Mouse (Mus musculus) ZHBTc4 (cell line): ENCODE results near the gene Efnb3.

Experiments used
- DNase-seq: peaks from one replicate; pipeline ENCODE4 v3.0.0-alpha.2; 2011; ENCODE audit warnings: low read depth, low spot score

Efnb3 gene

GRCm38 (mm10) chr11:69559851-69560765 lies at the start of gene Efnb3:
Gene Efnb3 (minus strand): TSS chr11:69560205.
- peak; percentile 67 for DNase-seq

GRCm38 (mm10) chr11:69609416-69609815 lies 49.4 kb upstream of the Efnb3 start:
- DNase-seq = no peak

GRCm38 (mm10) chr11:69608525-69608924 lies 48.5 kb upstream of the Efnb3 start:
- no peak for DNase-seq

GRCm38 (mm10) chr11:69606832-69607231 lies 46.8 kb upstream of the Efnb3 start:
- no peak for DNase-seq

GRCm38 (mm10) chr11:69606491-69606795 lies 46.4 kb upstream of the Efnb3 start:
- no peak for DNase-seq

GRCm38 (mm10) chr11:69605726-69606490 lies 45.9 kb upstream of the Efnb3 start, which contains the start of gene Atp1b2:
Gene Atp1b2 (minus strand): TSS chr11:69605942.
- DNase-seq = peak; percentile 92

GRCm38 (mm10) chr11:69604795-69605664 lies 45.0 kb upstream of the Efnb3 start:
- DNase-seq = peak; percentile 26

GRCm38 (mm10) chr11:69604347-69604746 lies 44.3 kb upstream of the Efnb3 start:
- DNase-seq = no peak

GRCm38 (mm10) chr11:69603516-69603915 lies 43.5 kb upstream of the Efnb3 start:
- DNase-seq = no peak

GRCm38 (mm10) chr11:69601768-69602167 lies 41.8 kb upstream of the Efnb3 start:
- no peak for DNase-seq

- DNase-seq = peak; percentile 71
Observed at GRCm38 (mm10) chr11:69600098-69600497, 40.1 kb upstream of the Efnb3 start.

- DNase-seq = no peak
Observed at GRCm38 (mm10) chr11:69599436-69599835, 39.4 kb upstream of the Efnb3 start.

GRCm38 (mm10) chr11:69594853-69595252 lies 34.8 kb upstream of the Efnb3 start:
- no peak for DNase-seq

GRCm38 (mm10) chr11:69592799-69593198 lies 32.8 kb upstream of the Efnb3 start:
- DNase-seq = no peak

GRCm38 (mm10) chr11:69591899-69592637 lies 32.1 kb upstream of the Efnb3 start:
- DNase-seq = no peak

- DNase-seq = no peak
Observed at GRCm38 (mm10) chr11:69591424-69591823, 31.4 kb upstream of the Efnb3 start.

GRCm38 (mm10) chr11:69590622-69591021 lies 30.6 kb upstream of the Efnb3 start:
- DNase-seq = no peak

- no peak for DNase-seq
Observed at GRCm38 (mm10) chr11:69589207-69589834, 29.3 kb upstream of the Efnb3 start.

- DNase-seq = peak; percentile 69
Observed at GRCm38 (mm10) chr11:69585718-69586325, 25.8 kb upstream of the Efnb3 start.

GRCm38 (mm10) chr11:69584937-69585336 lies 24.9 kb upstream of the Efnb3 start:
- DNase-seq = peak; percentile 70
